Mouse (Mus musculus) ES-CJ7 (cell line): Measurements from ENCODE around the gene Pgd.
A peak's percentile ranks its signal among the peaks of the same experiment; 100 is the strongest.
"Not testable (repeated sequence)": the region's sequence is repeated elsewhere in the genome, so short reads cannot be mapped to it uniquely, and the experiment has no call there.

ENCODE experiments used
- DNase-seq: peaks from one replicate; pipeline ENCODE4 v3.0.0; 2011; ENCODE audit warnings: low read depth, low spot score

The Pgd gene

DNA sequence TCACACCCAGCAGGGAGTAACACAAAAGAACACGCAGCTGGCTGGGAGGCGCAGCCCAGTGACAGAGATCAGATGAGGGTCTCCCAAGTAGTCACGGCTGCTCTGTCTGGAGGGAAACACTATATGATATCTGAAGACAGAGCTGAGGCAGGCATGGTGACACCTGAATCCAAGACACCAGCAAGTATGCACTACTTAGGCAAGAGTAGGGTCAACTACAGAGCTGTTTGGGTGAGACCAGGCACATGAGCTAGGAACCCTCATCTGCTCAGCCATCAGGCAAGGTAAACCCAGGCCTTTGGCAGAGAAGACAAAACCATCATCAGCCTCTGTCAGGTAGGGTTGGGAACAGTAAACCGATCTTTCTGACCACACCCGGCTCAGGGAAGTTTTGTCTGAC lies 33.2 kb downstream of the Pgd start:
- DNase-seq = no peak

DNA sequence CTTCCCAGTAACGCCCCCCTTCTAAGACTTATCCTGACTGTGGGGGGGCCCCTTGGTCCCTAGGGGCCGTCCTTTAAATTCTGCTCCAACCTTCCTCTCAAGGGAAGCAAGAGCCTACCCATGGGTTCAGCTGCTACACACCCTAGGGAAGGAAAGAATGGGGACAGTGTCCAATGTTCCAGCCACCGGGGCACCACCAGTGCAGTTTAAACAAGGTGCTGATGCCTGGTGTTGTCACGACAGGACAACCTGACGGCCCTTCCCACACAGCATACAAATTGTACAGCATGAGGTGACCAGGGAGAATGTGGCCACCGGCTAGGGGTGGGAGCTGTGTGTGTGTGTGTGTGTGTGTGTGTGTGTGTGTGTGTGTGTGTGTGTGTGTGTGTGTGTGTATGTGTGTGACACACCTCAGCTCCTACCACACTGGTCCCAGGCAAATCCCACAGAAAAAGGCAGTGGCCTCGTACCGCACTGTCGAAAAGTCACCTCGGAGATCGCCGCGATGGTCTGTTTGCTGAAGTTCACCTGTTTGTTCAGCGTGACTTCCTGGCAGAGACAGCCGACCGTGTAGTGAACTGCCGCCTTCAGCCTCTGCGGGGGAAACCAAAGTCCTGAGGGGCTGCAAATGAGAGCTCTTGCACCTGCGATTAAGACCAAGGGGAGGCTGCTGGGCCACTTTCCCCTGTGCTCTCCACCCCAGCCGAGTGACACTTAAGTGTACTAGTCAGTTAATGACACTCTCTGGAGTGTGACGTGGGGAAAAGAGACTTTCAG lies 34.6 kb downstream of the Pgd start:
- no peak for DNase-seq

GRCm38 (mm10) chr4:149131021-149131752 lies 35.4 kb downstream of the Pgd start:
- no peak for DNase-seq

- no peak for DNase-seq
These were observed 38.1 kb downstream of the Pgd start for GRCm38 (mm10) chr4:149128467-149128866.

- DNase-seq = no peak
These were observed 39.9 kb downstream of the Pgd start, which contains the start of gene Cort for GRCm38 (mm10) chr4:149126663-149127062. Gene Cort (minus strand): TSS chr4:149126763.

DNA sequence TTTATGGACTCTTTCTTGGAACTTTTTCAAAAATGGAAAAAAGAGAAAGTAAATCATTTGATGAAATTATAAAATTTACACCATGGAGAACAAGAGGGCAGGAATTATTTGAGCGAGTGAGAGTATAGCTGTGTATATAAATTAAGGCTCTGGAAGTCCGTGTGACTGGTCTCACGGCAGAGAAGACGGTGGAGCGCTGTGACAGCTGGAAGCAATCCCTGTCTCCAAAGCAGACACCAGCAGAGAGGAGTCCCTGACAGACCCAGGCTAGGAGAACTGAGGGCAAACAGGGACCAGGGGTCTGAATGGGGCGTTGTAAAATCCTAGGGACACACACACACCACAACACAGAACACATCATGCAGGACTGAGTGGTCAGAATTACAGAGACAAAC lies 40.5 kb downstream of the Pgd start:
- DNase-seq = no peak

GRCm38 (mm10) chr4:149125341-149126114 lies 41.0 kb downstream of the Pgd start:
- peak; percentile 82 for DNase-seq

GRCm38 (mm10) chr4:149123432-149123831 lies 43.1 kb downstream of the Pgd start:
- DNase-seq = peak; percentile 89

DNA sequence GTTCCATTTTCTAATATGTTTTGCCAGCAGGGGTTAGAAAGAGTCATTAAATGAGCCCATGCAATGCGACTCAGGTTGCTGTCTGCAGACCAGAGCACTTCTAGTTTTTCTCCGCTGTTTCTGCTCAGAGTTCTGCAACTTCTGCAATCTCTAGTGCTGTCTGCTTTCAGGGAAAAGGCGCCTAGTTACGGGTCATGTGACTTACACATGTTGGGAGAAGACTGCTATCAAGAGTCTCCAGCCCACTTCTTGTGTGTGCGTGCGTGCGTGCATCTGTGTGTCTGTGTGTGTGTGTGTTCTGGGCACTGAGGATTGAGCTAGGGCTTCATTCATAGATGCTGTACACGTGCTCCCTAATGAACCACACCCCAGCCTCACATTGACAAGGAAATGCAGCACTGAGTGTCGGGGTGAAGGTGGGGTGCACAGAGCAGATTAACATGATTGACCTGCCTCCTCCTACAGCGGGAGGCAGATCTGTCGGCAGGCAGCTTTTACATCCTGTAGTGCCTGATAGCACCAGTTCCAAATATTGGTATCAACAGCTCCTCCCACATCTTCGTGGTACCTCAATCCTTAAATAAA lies 46.5 kb downstream of the Pgd start:
- not testable (repeated sequence) for DNase-seq

GRCm38 (mm10) chr4:149103875-149104561 lies 62.6 kb downstream of the Pgd start, which contains the start of gene Dffa:
Gene Dffa (plus strand): TSS chr4:149104146.
- peak; percentile 93 for DNase-seq

GRCm38 (mm10) chr4:149101456-149101855 lies 65.1 kb downstream of the Pgd start:
- DNase-seq = no peak

GRCm38 (mm10) chr4:149100449-149100848 lies 66.1 kb downstream of the Pgd start:
- DNase-seq = not testable (repeated sequence)
